Mouse (Mus musculus): ENCODE results near the gene Fkbp5.
"Not testable (repeated sequence)": the region's sequence is repeated elsewhere in the genome, so short reads cannot be mapped to it uniquely, and the experiment has no call there.

The Fkbp5 gene

GRCm38 (mm10) chr17:28517441-28517955 is at the start of gene Fkbp5:
Gene Fkbp5, minus strand, starts transcription at chr17:28517527.
- DNase-seq (ENCODE audit: low read depth, low spot score) = no peak

GRCm38 (mm10) chr17:28565181-28565580 is 47.9 kb upstream of the Fkbp5 start:
- DNase-seq (ENCODE audit: low read depth, low spot score) = no peak

GRCm38 (mm10) chr17:28561613-28562012 is 44.3 kb upstream of the Fkbp5 start:
- no peak for DNase-seq (ENCODE audit: low read depth, low spot score)

DNA sequence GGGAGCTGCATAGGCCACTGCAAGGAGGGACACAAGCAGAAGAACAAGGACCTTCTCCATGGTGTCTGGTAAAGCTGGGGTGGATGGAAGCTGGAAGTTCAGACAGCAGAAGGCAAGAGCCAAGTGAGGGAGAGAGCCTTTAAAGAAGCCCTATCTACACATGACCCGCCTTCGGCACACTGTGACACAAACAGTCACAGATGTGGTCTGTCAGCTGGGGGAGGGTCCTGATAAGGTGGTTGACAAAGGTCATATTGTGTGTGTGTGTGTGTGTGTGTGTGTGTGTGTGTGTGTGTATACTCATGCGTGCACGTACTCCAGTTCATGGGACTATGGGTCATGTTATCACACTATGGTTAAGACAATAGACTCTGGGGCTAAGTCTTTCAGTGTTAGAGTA is 43.3 kb upstream of the Fkbp5 start, which contains the start of gene Clps:
TSS of gene Clps (minus strand) at position 169 of the 400 bp plus-strand sequence.
- no peak for DNase-seq (ENCODE audit: low read depth, low spot score)

DNA sequence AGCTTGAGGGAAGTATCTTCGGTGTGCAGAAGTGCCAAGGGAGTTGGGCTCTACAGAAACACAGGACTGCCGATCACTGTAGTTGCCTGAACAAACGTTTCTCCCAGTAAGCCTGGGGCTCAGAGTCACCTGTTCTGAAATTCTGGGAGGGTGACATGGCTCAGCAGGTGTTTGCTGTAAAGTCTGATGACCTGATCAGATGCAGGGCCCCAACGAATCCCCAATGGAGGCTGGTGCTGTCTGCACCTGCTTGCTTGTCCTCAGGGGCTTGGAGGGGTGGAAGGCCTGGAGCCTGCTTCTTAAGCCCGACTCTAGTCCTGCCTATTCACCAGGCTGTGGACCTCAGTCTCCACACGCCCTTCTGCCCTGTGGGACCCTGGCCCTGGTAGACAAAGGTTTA is 40.4 kb upstream of the Fkbp5 start:
- no peak for DNase-seq (ENCODE audit: low read depth, low spot score)

DNA sequence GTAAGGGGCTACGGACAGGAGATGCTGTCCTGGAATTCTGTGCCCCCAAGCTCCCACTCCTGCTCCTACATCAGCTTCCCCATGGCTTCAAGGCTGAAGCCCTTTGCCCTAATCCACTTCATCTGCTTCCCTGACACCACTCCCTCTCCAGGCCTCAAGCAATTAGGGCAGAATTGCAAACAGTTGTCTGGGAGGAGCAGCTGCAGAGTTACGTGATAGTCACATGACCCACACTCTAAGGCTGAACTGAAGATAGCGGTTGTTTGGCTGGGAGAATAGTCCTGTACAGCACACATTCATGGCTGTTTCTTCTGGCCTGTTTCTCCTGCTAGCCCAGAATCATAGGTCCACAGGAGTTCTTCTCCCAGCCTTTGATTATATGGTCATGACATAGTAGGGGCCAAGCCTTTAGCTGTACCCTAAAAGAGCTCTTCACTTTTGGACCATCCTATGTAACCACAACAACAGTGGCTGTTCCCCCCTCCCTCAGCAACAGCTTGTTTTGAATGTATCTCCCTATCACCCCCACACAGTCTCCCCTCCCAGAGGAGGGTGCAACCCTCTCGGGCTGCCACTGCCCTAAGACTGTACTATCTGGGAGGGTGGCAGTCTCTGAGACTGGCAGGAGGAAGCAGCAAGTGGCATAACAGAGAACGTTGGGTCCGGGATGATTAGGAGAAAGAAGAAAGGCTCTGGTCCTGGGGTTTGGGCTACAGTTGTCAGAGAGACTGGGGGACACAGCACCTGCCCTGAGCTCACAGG is 39.5 kb upstream of the Fkbp5 start:
- DNase-seq (ENCODE audit: low read depth, low spot score) = no peak

DNA sequence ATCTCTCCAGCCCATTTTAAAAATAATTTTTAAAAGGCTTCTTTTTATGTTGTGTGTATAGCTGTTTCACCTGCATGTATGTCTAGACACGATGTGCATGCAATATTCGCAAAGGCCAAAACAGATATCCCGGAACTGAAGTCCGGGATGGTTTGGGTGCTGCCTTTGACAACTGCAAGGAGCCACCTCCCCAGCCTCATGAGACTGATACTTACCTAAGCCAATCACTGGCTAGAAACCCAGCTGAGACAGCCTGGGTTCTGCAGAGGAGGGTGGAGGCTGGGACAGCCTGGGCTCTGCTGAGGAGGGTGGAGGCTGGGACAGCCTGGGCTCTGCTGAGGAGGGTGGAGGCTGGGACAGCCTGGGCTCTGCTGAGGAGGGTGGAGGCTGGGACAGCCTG is 36.7 kb upstream of the Fkbp5 start:
- not testable (repeated sequence) for DNase-seq (ENCODE audit: low read depth, low spot score)

DNA sequence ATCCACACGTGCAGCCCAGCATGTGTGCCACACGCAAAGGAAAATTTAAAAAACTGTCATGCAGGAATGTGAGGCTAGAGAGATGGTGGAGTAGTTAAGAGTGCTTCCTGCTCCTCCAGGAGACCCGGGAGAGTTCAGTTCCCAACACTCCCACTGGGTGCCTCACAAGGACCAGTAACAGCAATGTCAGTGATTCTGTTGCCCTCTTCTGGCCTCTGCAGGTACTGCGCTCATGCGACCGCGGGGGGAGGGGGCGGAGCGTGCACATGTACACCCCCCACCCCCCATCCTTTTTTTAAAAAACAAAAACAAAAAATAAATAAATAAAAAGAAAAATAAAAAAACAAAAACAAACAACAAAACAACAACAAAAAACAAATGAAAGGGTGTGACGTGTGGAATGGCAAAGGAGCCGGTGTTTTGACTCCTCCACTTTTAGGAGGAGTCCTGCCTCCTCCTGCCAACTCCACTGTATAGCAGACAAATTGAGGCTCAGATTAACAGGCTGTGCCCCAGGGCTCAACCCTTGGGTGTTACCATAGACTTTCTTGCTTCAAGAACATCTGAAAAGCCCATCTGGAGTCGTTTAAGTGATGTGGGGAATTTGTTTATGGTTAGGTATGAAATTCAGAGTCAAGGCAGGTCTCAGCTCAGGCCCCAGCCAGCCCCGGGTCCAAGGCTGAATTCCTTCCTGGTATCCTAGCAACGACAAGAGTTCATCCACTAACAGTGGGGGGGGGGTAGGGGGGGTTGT is 35.9 kb upstream of the Fkbp5 start:
- peak; percentile 84 for DNase-seq (ENCODE audit: low read depth, low spot score)

DNA sequence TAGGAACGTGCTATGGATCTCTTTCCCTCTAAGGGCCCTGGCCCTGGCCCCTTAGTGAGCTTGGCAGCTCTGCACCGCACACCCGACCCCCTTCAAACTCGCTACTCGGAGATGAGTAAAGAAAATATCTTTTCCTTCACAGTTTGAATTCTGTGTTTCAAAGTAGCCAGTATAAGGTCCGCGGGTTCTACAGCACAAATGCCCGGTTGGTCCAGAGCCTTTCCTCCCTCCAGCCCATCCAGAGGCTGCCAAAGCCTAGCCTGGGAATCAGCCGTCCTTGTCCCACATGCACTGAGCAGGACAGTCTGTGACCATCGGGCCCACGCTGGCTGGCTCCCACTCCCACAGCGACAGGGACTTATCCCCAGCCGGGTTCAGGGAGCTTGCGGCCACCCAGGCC is 31.8 kb upstream of the Fkbp5 start, which contains the start of gene Clpsl2:
TSS of gene Clpsl2 (plus strand) at position 301 of the 400 bp plus-strand sequence.
- no peak for DNase-seq (ENCODE audit: low read depth, low spot score)

DNA sequence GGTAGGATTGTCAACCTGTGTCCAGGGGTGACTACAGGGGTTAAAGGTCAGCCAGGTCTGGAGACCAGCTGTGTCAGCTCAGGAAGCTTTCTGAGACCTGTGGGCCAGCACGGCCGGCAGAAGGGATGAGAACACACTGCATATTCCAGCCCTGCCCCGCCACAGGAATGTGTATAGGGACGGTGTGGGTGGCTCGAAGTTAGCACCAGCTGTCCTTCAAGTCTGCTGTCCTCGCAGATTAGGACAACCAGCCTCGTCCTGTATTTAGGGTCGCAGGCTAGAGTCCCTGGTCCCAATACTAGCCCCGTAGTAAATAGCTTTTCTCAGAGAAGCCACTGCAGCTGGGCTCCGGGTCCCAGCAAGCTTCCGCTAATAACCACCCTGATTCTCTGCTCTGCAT is 31.2 kb upstream of the Fkbp5 start:
- no peak for DNase-seq (ENCODE audit: low read depth, low spot score)

DNA sequence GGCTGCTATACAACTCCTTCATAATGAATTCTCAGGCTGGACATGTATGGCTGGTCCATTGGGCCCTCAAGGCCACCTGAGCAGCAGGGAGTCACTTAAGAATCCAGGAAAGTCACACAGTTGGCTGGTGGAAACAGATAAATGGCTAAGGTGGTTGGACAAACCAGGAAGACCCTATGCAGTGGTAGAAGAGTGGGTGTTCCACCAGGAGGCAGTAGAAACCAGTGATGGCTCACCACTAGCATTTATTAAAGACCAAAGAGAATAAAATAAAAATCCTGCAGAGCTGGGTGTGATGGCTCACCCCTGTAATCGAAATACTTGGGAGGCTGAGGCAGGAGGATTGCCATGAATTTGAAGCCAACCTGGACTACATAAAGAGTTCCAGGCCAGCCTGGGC is 29.6 kb upstream of the Fkbp5 start:
- no peak for DNase-seq (ENCODE audit: low read depth, low spot score)

- no peak for DNase-seq (ENCODE audit: low read depth, low spot score)
Observed at GRCm38 (mm10) chr17:28537881-28538280, 20.6 kb upstream of the Fkbp5 start.

- DNase-seq (ENCODE audit: low read depth, low spot score) = no peak
Observed at GRCm38 (mm10) chr17:28533327-28533726, 16.0 kb upstream of the Fkbp5 start.

- DNase-seq (ENCODE audit: low read depth, low spot score) = no peak
Observed at GRCm38 (mm10) chr17:28532557-28532956, 15.2 kb upstream of the Fkbp5 start.

- DNase-seq (ENCODE audit: low read depth, low spot score) = no peak
Observed at GRCm38 (mm10) chr17:28531946-28532345, 14.6 kb upstream of the Fkbp5 start.

DNA sequence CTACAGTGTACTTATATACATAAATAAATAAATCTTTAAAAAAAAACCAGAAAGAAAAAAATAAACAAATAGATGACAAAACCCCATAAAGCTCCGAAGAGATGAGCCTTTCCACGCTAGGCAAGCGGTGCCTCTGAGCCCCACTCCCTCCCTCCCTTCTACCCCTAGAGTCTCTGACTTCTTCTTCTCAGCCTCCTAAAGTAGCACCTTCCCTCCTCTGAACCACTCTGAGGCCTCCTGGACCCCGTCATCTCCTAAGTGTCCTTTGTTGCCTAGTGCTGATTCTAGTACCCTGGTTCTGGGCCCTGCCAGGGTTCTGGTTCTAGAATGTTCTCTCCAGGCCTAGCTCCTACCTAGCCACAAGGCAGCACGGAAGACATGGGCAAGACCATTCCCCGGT is 13.2 kb upstream of the Fkbp5 start, which contains the start of gene Armc12:
TSS of gene Armc12 (plus strand) at position 301 of the 400 bp plus-strand sequence.
- DNase-seq (ENCODE audit: low read depth, low spot score) = no peak

GRCm38 (mm10) chr17:28529116-28529515 is 11.8 kb upstream of the Fkbp5 start:
- no peak for DNase-seq (ENCODE audit: low read depth, low spot score)

DNA sequence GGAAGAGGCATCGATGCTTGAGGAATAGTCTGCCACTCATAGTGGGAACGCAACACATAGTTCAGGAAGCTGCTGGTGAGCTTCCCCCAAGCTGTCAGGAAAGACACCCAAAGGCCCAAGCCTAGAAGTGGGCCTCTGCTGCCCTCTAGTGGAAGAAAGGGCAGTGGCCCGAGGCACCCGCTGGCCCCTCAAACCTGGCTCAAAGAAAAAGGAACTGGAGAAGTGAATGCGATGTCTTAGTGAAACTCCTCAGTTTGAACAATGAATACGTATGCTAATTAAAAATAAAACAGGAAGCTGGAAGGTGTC is 10.7 kb upstream of the Fkbp5 start:
- peak; percentile 87 for DNase-seq (ENCODE audit: low read depth, low spot score)

DNA sequence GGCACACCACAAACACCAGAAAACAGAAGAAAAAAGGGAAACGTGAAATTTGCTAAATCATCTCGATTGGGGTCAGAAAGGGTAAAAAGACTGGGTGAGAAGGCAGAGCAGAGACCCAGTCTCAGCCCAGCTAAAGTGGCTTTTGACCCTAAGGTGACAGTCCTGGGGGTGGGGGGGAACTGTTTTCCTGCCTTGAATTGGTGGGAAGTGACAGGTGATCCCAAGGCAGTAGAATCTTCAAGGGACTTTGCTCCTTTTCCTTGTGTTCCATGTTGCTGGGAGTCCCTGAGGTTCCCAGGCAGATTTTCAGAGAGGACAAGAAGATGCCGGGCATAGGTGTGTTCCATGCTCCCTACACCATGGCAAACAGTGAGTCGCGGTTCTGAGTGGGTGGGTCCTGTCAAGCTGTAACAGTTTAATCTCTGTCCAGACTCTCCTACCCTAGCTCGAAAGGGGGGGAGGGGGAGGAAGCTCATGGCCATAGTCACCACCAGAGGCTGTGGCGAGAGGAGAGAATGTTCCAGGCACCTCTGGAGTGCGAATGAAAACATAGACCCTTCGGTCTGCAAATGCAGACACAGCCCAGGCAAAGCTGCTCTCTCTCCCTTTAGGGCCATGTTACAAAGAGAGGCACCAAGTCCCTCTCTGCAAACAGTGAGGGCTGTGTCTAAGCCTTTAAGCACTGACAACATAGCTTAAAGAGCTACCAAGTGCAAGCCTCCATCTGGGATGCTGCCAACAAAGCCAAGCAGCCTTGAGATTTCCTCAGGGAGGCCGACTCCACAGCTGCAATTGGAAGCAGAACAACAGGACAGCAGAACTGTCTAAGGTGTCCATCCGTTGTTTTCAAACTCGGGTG is 10.1 kb upstream of the Fkbp5 start:
- DNase-seq (ENCODE audit: low read depth, low spot score) = no peak

GRCm38 (mm10) chr17:28524831-28525430 is 7.6 kb upstream of the Fkbp5 start:
- DNase-seq (ENCODE audit: low read depth, low spot score) = no peak

- DNase-seq (ENCODE audit: low read depth, low spot score) = peak; percentile 39
Observed at GRCm38 (mm10) chr17:28524009-28524695, 6.8 kb upstream of the Fkbp5 start.
